Mouse (Mus musculus) heart, postnatal 10 days (tissue): ENCODE measurements around the gene BC055324. TPM values are rescaled to one million over a fixed set of nuclear protein-coding genes. Genes with fewer than 3 reads are reported as not detected.

Experiments used
- DNase-seq, 2 experiments: peaks; one replicate each; pipeline ENCODE4 v3.0.0; 2021
- intact Hi-C: fragments of 180-260 bp; cut with DNase I; formaldehyde crosslinking; loops from one replicate; pipeline ENCODE4 v1.15.1; 2025
- total RNA-seq, 2 experiments: library from RNA; stranded (reverse); gene quantifications; 2 replicates each; pipeline ENCODE4 v1.2.3; 2021

The BC055324 gene
- total RNA-seq, 2 experiments from 2014 or later = 1.5 to 3.3 TPM

DNA sequence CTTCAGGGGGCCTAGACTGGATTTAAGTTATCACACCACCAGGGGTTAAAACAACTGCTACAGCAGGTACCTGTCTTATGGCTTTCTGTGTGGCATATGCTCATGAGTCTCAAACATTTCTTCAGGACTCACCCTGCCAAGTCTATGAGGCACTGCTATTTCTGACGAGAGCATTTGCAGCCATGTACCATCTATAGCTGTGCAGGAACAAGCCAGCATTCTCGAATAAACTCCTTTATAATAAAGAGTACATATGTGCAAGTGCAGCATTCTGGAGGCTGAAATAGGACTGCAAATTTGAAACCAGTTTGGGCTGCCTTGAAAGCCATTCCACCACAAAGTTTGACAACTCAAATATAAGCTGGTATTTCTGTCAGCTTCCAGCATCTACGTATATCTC, 36.6 kb downstream of the BC055324 start:
- intact Hi-C loops = no loop called here
- DNase-seq = no peak

GRCm38 (mm10) chr1:163953396-163953795, 41.2 kb downstream of the BC055324 start:
- DNase-seq = no peak
- intact Hi-C loops = no loop called here

DNA sequence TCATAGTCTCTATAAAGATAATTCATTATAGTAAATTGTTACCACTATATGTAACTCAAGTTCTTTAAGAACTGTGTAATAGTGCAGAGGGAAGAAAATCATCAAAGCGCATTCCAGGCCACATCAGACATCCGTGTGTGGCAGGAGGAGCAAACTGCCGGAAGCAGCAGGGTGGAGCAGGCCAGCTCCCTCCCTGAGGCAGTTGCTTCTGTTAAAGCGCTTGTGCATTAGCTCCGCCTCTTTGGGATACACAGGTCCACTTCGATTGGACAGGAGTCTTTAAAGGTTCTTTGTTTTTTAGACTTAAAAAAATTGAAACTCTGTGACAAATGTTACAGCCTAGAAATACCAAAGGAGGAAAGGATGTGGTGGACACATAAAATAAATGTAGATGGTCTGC, 52.5 kb downstream of the BC055324 start:
- intact Hi-C loops = no loop called here
- no peak for DNase-seq

DNA sequence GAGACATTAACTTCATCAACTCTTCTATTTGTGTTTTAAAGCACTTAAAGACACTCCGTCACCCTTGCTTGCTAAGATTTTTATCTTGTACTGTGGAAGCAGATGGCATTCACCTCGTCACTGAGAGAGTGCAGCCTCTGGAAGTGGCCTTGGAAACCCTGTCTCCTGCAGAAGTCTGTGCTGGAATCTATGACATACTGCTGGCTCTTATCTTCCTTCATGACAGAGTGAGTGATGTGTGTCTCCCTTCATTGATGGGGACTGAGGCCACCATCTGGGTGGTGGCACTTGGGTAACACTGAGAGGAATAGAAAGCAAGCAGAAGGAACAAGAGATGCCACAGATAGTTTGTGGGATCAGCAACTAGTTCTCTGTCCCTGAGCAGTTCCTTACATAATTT, 60.0 kb downstream of the BC055324 start:
- no peak for DNase-seq
- intact Hi-C loops = loop anchor here (10.0 kb wide), 1 partner anchor 160 kb away; the partner anchor contains the start of gene Kifap3

DNA sequence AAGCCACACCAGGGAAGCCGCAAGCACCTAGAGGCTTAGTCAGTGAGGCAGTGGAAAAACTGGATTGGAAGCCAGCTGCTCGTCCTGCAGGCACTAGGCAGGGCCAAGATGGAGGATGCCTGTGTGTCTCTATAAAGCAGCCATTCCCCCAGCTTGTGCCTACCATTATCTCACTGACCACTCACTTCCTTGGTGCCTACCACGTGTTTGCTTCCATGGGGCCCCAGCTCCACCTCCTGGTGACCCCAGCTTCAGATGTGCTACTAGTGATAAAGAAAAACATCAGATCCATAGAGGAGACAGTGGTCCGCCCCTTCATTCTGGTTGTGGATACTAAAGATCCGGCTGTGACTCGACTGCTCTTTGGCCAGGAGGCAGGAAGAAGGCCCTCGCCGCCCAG, 62.8 kb downstream of the BC055324 start:
- intact Hi-C loops = loop anchor here (10.0 kb wide), 1 partner anchor 157 kb away; the partner anchor contains the start of gene Kifap3
- no peak for DNase-seq

DNA sequence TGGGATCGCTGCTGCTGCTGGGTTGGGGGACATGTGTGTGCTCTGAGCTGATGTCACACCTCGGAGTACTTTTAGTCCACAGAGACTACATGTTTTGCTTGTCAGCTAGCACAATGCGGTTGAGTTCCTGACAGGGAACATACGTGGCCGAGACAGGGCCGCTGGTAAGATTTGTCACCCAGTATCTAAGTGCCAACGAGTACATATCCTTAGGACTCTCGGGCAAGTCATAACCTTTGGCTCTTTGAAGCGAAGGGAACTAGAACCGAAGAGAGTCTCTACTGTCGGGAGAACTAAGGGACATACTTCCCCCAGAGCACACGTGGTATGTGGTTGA, 64.2 kb downstream of the BC055324 start:
- no peak for DNase-seq
- intact Hi-C loops = loop anchor here (10.0 kb wide), 1 partner anchor 156 kb away; the partner anchor contains the start of gene Kifap3

GRCm38 (mm10) chr1:163929636-163930457, 64.7 kb downstream of the BC055324 start:
- intact Hi-C loops = loop anchor here (10.0 kb wide), 2 partner anchors 155 to 525 kb away; partner anchors contain the start of genes Gorab and Kifap3
- DNase-seq = peak; percentile 91 to 96

DNA sequence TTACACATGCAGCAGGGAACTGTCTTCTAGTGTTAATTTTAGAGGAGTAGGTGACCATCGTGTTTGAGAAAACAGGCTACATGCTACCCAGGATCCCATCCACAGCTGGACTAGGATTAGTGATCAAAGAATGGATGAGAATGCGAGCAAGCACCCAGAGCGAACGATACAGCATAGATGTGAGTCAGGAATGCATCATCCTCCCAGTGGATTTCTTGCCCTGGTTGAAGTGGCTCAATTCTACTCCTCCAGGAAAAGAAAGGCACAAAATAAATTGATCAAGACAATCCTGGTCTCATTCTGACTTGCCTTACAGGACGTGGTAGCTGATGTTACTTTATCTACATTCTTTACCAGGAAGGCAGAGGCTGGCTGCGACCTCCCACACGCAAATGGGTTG, 65.8 kb downstream of the BC055324 start, which contains the start of gene Scyl3:
Scyl3 (plus strand) TSS at position 255 of the 400 bp plus-strand sequence.
- intact Hi-C loops = loop anchor here (10.0 kb wide), 1 partner anchor 524 kb away; the partner anchor contains the start of gene Gorab
- DNase-seq = no peak

- no peak for DNase-seq
- intact Hi-C loops = loop anchor here (10.0 kb wide), 1 partner anchor 519 kb away; the partner anchor contains the start of gene Gorab
Observed at GRCm38 (mm10) chr1:163924093-163924492, 70.5 kb downstream of the BC055324 start.

- DNase-seq = no peak
- intact Hi-C loops = no loop called here
Observed at GRCm38 (mm10) chr1:163917349-163918160, 77.0 kb downstream of the BC055324 start.

GRCm38 (mm10) chr1:163911981-163912380, 82.6 kb downstream of the BC055324 start:
- intact Hi-C loops = loop anchor here (2.0 to 5.0 kb wide), 2 partner anchors 680 to 821 kb away; no protein-coding TSS in a partner anchor
- DNase-seq = no peak

GRCm38 (mm10) chr1:163910785-163911184, 83.8 kb downstream of the BC055324 start:
- DNase-seq = no peak
- intact Hi-C loops = loop anchor here (1.0 to 5.0 kb wide), 4 partner anchors 76 to 820 kb away; no protein-coding TSS in a partner anchor

GRCm38 (mm10) chr1:163910343-163910742, 84.3 kb downstream of the BC055324 start:
- peak; percentile 53 to 74 for DNase-seq
- intact Hi-C loops = loop anchor here (1.0 to 5.0 kb wide), 4 partner anchors 76 to 820 kb away; no protein-coding TSS in a partner anchor

DNA sequence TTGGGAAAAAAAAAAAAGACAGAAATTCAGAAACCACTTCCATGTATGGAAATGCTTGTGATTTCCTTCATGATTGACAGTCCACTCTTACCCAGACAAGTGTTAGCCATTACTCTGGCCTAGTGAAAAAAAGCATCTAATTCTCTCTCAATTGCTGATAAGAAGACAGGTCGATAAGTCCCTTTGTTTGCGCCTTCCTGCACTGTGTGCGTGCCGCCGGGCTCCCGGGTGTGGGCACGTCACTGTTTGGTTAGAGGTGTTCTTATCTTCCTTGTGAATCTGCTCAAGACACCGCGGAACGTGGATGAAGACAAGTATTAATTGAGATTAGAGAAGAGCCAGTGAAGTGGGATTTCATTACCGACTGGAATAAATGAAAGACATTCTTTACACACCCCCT, 86.2 kb downstream of the BC055324 start:
- DNase-seq = no peak
- intact Hi-C loops = no loop called here

GRCm38 (mm10) chr1:163907007-163907811, 87.4 kb downstream of the BC055324 start:
- intact Hi-C loops = no loop called here
- DNase-seq = no peak

- intact Hi-C loops = no loop called here
- no peak for DNase-seq
Observed at GRCm38 (mm10) chr1:163903411-163903810, 91.2 kb downstream of the BC055324 start.

DNA sequence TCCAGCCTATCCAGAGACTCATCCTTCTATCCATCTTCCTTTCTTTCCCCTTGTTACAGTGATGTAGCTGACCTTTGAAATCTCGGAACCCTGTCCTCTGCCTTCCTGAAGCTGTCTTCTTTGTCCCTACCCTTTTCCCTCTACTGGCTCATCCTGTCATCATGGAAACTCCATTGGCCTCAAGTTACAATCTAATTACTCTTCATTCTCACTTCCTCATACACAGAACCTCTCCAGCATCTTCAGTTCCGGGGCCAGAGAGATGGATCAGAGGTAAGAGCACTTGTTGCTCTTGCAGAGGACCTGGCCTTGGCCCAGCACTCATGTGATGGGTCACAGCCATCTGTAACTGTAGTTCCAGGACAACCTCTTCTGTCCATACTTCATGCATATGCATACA, 94.4 kb downstream of the BC055324 start:
- intact Hi-C loops = no loop called here
- no peak for DNase-seq

- DNase-seq = no peak
- intact Hi-C loops = no loop called here
Observed at GRCm38 (mm10) chr1:163899575-163899974, 95.0 kb downstream of the BC055324 start.

DNA sequence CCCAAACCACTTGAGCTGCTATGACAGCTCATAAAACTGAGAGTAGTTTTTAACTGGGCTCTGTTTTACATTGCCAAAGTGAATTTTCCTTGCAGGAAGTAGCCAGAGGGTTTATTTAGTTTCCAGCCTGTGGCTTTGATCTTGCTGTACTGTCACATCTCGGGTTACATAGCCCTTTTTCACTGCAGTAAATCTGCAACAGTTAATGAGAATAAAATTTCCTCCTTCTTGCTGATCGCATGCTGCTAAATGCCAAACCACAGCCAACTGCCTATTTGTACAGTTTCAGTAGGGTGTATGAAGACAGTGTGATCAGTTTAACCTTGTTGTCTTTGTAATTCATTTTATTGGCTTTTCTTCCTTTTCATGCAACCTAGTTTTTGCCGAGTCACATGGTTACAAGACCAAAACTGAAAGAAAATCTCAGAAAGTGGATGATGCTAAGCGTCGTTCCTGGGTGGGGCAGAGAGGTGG, 96.3 kb downstream of the BC055324 start:
- intact Hi-C loops = no loop called here
- DNase-seq = no peak
